Mouse (Mus musculus) lung, embryonic 15.5 days (tissue): ENCODE results near the gene Sh3d21. TPM values are rescaled to one million over a fixed set of nuclear protein-coding genes. Genes with fewer than 3 reads are reported as not detected.

Source experiments
- ATAC-seq: fragments of 200-750 bp; cut with Nextera tagmentation; 2 replicates; pipeline ENCODE4 v1.8.0; 2017; ENCODE audit warnings: moderate number of reproducible peaks, borderline replicate concordance; ENCODE audit not compliant: low FRiP score, low TSS enrichment; ENCODE audit errors: extremely low read depth
- H3K27ac ChIP-seq: fragments of 300-500 bp; sonication (generic); 2 replicates; pipeline ENCODE4 v1.5.1; 2015; ENCODE audit warnings: moderate library complexity, mild to moderate bottlenecking, inconsistent platforms
- H3K27me3 ChIP-seq: fragments of 300-500 bp; sonication (generic); 2 replicates; pipeline ENCODE4 v1.6.1; 2015; ENCODE audit warnings: inconsistent platforms
- H3K36me3 ChIP-seq: fragments of 300-500 bp; sonication (generic); 2 replicates; pipeline ENCODE4 v1.6.1; 2015; ENCODE audit warnings: inconsistent platforms
- H3K4me1 ChIP-seq: fragments of 300-500 bp; sonication (generic); 2 replicates; pipeline ENCODE4 v1.6.1; 2015; ENCODE audit warnings: inconsistent platforms
- H3K4me2 ChIP-seq: fragments of 300-500 bp; sonication (generic); 2 replicates; pipeline ENCODE4 v1.6.1; 2015; ENCODE audit warnings: inconsistent platforms, mild to moderate bottlenecking, moderate library complexity
- H3K4me3 ChIP-seq: fragments of 300-500 bp; sonication (generic); 2 replicates; pipeline ENCODE4 v1.5.1; 2015; ENCODE audit warnings: mild to moderate bottlenecking, inconsistent platforms
- H3K9ac ChIP-seq: fragments of 300-500 bp; sonication (generic); 2 replicates; pipeline ENCODE4 v1.6.1; 2015; ENCODE audit warnings: inconsistent platforms
- H3K9me3 ChIP-seq: fragments of 300-500 bp; sonication (generic); 2 replicates; pipeline ENCODE4 v1.6.1; 2016; ENCODE audit warnings: inconsistent platforms
- WGBS: fragments of 180-500 bp; shearing (Covaris S2); methylation state at CpG from one replicate; pipeline ENCODE4 v1.1.7; 2015; 5-methylcytosine and 5-hydroxymethylcytosine counted together
- polyA plus RNA-seq: library from polyadenylated mRNA; unstranded; fragments of >200 nt; fragmentation: Nextera tagmentation; extraction: Ambion mirVana; gene quantifications from 2 replicates; pipeline ENCODE4 v1.2.1, GENCODE M21; 2015

Gene Sh3d21
- polyA plus RNA-seq, 1 experiment from 2014 or later = 9.4 TPM

DNA sequence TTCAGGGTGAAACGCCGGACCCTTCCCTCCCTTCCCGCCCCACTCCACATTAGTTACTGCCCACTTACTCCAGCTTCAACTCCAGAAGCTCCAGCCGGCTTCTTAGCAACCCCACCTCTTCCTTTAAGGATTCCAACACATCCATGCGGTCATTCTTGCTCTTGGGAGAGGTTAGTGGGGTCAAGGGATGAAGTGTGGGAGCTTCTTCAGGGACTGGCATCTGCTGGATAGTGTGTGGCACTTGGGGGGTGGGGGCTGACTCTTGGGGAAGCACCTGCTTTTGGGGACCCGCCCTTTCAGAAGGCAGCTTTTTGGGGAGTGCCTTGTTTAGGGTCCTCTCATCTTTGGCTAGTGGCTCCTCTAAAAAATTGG is 12.4 kb downstream of the Sh3d21 start:
- no peak for ATAC-seq
- Histone ChIP-seq H3K9ac (peak overlapping the region; percentile 20; the same call in 1 of the 2 replicates), H3K4me2 (peak overlapping the region; percentile 60), H3K27me3 (no peaks in the 10 kb centered on the region), H3K27ac (peak overlapping the region; percentile 98), H3K4me1 (peaks cover 67% of the 10 kb centered on the region), H3K4me3 (peak overlapping the region; percentile 47), H3K36me3 (peaks cover 19% of the 10 kb centered on the region; the same call in 1 of the 2 replicates), H3K9me3 (no peaks in the 10 kb centered on the region)
- WGBS = 36% methylated on average over 6 of the region's 6 CpGs

DNA sequence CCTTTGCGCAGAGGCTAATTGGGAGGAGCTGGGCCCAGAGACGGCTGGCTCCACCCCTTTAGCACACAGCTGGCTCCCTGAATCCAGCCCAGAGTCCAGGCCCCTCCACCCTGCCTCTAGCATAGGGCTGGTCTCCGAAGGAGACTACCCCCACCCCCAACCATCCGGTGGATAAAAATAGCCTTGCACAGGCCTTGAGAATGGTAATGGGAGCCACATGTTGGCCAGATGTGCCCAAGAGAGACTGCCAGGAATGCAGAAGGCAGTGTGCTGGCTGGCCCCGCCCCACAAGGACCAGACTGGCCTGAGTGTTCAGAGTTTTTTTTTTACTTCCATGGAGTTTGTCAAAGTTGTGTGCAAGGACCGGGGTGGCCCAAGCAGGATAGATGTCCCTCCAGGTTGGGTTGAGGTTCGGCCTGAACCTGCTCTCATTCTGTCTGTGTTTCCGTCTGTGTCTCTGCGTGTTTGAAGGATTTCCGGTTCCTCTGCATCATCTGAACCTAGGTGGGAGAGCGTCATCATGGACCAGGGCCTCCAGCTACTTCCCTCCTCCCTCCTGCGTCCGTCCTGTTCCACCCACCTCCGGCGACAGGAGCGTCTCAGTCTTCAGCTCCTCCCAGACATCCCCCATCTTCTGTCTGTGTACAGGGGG is 12.9 kb downstream of the Sh3d21 start:
- ATAC-seq = peak; percentile 82
- Histone ChIP-seq H3K4me2 (peak overlapping the region; percentile 60), H3K27me3 (no peaks in the 10 kb centered on the region), H3K36me3 (peaks cover 19% of the 10 kb centered on the region; the same call in 1 of the 2 replicates), H3K4me3 (peak overlapping the region; percentile 47), H3K9me3 (no peaks in the 10 kb centered on the region), H3K4me1 (peaks cover 67% of the 10 kb centered on the region), H3K9ac (peak overlapping the region; percentile 20; the same call in 1 of the 2 replicates), H3K27ac (peak overlapping the region; percentile 98)
- 21% methylated on average over 16 of the region's 16 CpGs for WGBS

DNA sequence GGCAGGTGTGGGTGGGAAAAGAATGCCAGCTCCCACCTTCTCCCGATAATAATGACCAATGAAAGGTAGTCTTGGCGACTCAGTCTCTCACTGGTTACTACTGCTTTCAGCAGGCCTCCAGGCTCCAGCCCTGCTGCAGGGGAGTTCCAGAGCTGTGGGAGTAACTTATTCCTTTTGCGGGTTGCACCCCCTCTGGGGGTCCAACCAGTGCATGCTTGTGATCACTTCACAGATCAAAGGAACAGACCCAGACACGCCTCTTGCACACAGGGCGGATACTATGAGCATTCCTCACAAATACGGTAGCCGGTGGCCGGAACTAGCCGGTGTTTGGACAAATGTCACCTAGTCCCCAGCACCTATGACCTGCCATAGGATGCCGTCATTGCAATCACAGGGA is 13.5 kb downstream of the Sh3d21 start:
- H3K4me3 ChIP-seq = peak overlapping the region; percentile 47
- ATAC-seq = no peak
- H3K4me2 ChIP-seq = peak overlapping the region; percentile 60
- H3K9me3 ChIP-seq = no peaks in the 10 kb centered on the region
- H3K36me3 ChIP-seq = peaks cover 19% of the 10 kb centered on the region; the same call in 1 of the 2 replicates
- no peaks in the 10 kb centered on the region for H3K27me3 ChIP-seq
- H3K9ac ChIP-seq = peak overlapping the region; percentile 63
- 13% methylated on average over 10 of the region's 10 CpGs for WGBS
- peak overlapping the region; percentile 98 for H3K27ac ChIP-seq
- H3K4me1 ChIP-seq = peaks cover 65% of the 10 kb centered on the region

DNA sequence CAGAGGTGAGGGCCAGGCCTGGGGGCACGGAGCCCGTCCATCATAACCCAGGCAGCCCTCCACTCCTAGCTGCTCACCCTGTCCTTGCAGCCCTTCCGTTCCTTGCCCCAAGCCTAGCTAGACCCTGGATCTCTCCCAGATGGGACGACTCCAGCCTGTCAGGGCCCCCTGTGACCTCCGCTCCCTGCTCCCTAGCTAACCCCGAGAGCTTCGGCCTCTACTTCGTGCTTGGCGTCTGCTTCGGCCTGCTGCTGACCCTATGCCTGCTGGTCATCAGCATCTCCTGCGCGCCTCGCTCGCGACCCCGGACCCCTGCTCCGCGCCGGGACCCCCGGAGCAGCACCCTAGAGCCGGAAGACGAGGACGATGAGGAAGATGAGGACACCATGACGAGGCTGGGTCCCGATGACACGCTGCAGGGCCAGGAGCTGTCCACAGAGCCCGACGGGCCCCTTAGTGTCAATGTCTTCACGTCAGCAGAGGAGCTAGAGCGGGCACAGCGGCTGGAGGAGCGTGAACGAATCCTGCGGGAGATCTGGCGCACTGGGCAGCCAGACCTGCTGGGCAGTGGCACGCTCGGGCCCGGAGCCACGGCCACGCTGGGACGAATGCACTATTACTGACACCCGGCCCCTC is 14.1 kb downstream of the Sh3d21 start:
- H3K9ac ChIP-seq = peak overlapping the region; percentile 63
- no peaks in the 10 kb centered on the region for H3K9me3 ChIP-seq
- no peaks in the 10 kb centered on the region for H3K27me3 ChIP-seq
- peak overlapping the region; percentile 60 for H3K4me2 ChIP-seq
- WGBS = 14% methylated on average over 42 of the region's 42 CpGs
- H3K27ac ChIP-seq = peak overlapping the region; percentile 98
- H3K36me3 ChIP-seq = peaks cover 19% of the 10 kb centered on the region; the same call in 1 of the 2 replicates
- peak overlapping the region; percentile 47 for H3K4me3 ChIP-seq
- H3K4me1 ChIP-seq = peaks cover 64% of the 10 kb centered on the region
- ATAC-seq = 0 out of 2 replicates have a peak, but pooled peaks have one; percentile 0

DNA sequence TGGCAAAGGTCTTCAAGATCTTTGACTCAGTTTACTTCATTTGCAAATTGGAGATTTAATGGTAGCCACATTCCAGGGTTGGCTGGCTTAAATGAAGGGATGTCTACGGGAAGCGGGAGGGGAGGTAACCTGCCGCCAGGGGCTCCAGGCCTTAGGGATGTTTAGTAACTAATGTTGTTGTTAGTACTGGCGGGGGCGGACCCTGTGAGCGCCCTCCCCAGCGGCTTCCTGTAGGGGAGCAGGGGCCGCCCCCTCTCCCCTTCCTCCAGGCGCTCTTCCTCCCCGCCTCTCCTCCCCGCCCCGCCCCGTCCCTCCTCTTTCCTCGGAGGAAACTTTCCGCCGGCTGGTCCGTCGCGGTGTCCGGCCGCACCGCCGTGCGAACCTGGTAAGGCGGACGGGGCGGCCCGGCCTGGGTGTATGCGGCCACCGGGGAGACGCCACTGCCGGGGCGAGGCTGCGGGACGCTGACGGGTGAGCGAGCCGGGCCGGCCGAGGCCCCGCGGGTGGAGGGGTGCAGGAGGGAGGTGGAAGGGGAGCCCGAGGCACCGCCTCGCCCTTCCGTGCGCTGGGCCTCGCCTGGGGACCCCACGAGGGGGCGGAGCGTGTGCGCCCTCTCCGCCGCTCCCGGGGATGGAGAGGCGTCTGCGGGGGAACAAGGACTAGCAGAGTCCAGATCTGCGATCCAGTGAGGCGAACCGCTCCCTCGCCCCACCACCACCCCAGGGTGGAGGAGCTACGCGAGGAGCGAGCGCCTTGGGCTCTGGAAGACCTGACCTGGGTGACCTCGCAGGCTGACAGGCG is 14.9 kb downstream of the Sh3d21 start:
- Histone ChIP-seq H3K27me3 (no peaks in the 10 kb centered on the region), H3K36me3 (peaks cover 19% of the 10 kb centered on the region; the same call in 1 of the 2 replicates), H3K4me3 (peak overlapping the region; percentile 47), H3K9me3 (no peaks in the 10 kb centered on the region), H3K4me2 (peak overlapping the region; percentile 60), H3K27ac (peak overlapping the region; percentile 98), H3K4me1 (peaks cover 64% of the 10 kb centered on the region), H3K9ac (peak overlapping the region; percentile 63)
- WGBS = under 1% methylated on average over 64 of the region's 67 CpGs
- peak; percentile 82 for ATAC-seq

DNA sequence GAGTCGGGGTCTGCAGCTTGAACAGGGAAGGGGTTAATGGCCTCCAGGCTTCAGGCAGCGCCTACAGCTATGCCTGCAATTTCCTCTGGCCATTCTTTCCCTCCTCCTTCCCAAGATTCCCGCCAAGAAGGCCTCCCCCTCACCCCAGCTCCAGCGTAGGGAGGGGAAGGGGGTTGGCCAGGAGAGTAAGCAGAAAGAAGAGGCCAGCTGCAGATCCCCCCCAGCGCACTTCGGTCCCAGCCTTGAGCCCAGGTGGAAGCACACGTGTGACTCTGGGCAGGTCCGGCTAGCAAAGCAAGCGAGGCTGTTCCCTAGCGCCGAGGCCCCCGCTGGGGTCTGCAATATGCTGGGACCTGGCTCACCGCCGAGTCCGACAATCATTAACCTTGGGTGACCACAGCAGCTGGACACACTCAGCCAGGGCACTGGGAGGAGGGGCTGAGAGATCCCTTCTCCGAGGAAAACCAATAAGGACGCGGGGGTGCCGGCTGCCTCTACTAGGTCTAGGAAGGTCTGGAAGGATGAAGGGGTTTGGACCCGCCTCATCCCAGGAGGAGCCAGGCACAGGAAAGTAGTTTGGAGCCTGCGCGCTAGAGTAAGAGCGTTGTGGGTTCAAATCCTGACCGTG is 15.6 kb downstream of the Sh3d21 start, which contains the start of gene Eva1b:
Gene Eva1b (plus strand): TSS at position 212 of the 628 bp plus-strand sequence.
- H3K27ac ChIP-seq = peak within 1 kb of the TSS; percentile 98
- under 1% methylated on average over 23 of the region's 24 CpGs for WGBS
- peak within 1 kb of the TSS; percentile 63 for H3K9ac ChIP-seq
- H3K4me1 ChIP-seq = peaks cover 64% of the 10 kb centered on the region
- peak within 1 kb of the TSS; percentile 60 for H3K4me2 ChIP-seq
- H3K9me3 ChIP-seq = no peaks in the 10 kb centered on the region
- H3K27me3 ChIP-seq = no peaks in the 10 kb centered on the region
- H3K4me3 ChIP-seq = peak within 1 kb of the TSS; percentile 47
- peaks cover 16% of the 10 kb centered on the region; the same call in 1 of the 2 replicates for H3K36me3 ChIP-seq
- peak; percentile 85 for ATAC-seq

DNA sequence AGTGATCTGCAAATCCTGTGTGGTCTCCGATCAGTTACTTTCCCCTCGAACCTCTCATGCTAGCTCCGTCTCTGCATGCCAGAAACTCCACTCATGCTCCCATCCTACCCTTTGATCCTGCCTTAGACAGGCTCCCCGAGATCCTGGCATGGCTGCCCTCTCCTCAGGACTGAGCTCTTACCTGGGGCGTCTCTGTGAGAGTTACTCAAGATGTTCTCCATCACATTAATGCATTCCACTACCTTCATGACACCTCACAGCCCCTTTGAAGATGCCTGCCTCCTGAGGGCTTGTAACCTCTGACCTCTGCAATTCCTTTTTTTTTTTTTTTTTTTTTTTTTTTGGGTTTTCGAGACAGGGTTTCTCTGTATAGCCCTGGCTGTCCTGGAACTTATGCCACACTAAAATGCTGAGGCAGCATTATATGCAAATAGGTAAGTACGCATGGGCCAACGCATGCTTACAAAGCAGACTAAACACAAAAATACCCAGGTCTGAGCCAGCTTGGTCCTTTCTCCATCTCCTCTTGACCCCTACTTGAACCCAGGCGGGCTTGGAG is 16.2 kb downstream of the Sh3d21 start:
- peak overlapping the region; percentile 98 for H3K27ac ChIP-seq
- WGBS = 15% methylated on average over 9 of the region's 9 CpGs
- 0 out of 2 replicates have a peak overlapping the region, but pooled peaks have one; percentile 40 for H3K9ac ChIP-seq
- no peaks in the 10 kb centered on the region for H3K9me3 ChIP-seq
- H3K36me3 ChIP-seq = peaks cover 12% of the 10 kb centered on the region; the same call in 1 of the 2 replicates
- peak overlapping the region; percentile 60 for H3K4me2 ChIP-seq
- no peaks in the 10 kb centered on the region for H3K27me3 ChIP-seq
- peak overlapping the region; percentile 47; the same call in 1 of the 2 replicates for H3K4me3 ChIP-seq
- H3K4me1 ChIP-seq = peaks cover 61% of the 10 kb centered on the region
- ATAC-seq = no peak

DNA sequence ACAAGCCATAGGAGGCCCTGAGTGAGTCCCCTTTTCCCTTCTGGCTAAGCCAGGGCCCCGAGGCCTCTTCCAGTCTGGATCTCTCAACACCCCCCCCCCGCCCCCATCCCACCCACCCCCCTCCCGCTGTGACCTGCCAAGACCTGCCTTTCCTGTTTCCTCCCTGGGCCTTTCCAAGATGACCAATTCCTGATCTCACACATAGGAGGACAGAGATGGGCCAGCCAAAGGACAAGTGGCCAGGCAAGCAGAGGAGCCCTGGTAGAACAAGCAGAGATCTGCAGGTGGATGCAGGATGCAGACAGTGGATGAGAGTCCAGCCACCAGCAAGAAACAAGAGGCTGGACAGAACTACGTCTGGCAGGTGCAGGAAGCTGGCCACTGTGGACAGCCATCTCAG is 17.9 kb downstream of the Sh3d21 start:
- peaks cover 3% of the 10 kb centered on the region for H3K36me3 ChIP-seq
- no peak overlapping the region for H3K4me2 ChIP-seq
- no peaks in the 10 kb centered on the region for H3K27me3 ChIP-seq
- no peak overlapping the region for H3K4me3 ChIP-seq
- no peak for ATAC-seq
- H3K9me3 ChIP-seq = no peaks in the 10 kb centered on the region
- WGBS = 26% methylated on average over 4 of the region's 4 CpGs
- H3K9ac ChIP-seq = no peak overlapping the region
- peaks cover 50% of the 10 kb centered on the region for H3K4me1 ChIP-seq
- no peak overlapping the region for H3K27ac ChIP-seq

DNA sequence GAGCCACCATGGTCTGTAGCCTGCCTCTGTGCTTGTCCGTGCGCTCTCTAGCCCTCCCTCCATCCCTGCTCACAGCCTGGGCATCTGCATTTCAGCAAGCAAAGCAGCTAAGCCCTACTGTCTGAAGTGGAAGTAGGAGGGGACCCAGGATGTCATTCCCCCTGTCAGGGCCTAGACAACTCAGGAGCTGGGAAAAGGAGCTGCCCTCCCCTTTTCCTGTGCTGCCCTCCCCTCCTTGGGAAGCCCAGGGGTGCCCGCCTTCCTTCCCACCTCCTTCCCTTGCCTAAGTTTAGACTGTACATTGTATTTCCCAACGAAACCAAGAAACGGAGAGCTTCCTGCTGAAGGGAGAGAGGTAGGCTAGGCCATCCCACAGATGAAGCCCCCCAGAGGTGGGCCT is 22.3 kb downstream of the Sh3d21 start:
- peaks cover 19% of the 10 kb centered on the region for H3K4me1 ChIP-seq
- H3K27ac ChIP-seq = peak overlapping the region; percentile 41
- peaks cover 43% of the 10 kb centered on the region for H3K36me3 ChIP-seq
- no peak overlapping the region for H3K9ac ChIP-seq
- no peaks in the 10 kb centered on the region for H3K9me3 ChIP-seq
- H3K4me2 ChIP-seq = no peak overlapping the region
- H3K4me3 ChIP-seq = no peak overlapping the region
- no peak for ATAC-seq
- 60% methylated on average over 4 of the region's 5 CpGs for WGBS
- H3K27me3 ChIP-seq = no peaks in the 10 kb centered on the region

DNA sequence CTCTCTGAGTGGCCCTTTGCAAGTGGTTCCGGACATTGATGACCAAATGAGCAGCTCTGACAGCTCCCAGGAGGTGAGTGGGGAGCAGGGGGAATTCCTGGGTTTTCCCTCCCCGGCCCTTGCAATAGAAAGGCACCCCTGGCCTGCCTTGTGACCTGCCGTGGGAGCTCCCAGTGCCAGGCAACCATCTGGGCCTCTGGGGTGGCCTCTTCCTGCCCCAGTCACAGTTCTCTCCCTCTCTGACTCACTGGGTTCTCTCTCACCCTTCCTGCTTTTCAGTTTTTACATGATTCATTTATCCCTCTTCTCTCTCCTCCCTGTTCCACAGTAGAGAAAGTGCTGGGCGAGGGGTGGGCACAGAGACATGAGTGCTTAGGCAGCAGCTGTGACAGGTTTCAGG is 25.5 kb downstream of the Sh3d21 start:
- H3K4me3 ChIP-seq = no peak overlapping the region
- no peak overlapping the region for H3K9ac ChIP-seq
- no peak for ATAC-seq
- peaks cover 28% of the 10 kb centered on the region for H3K4me1 ChIP-seq
- H3K27me3 ChIP-seq = no peaks in the 10 kb centered on the region
- H3K9me3 ChIP-seq = no peaks in the 10 kb centered on the region
- H3K36me3 ChIP-seq = peaks cover 56% of the 10 kb centered on the region
- no peak overlapping the region for H3K27ac ChIP-seq
- WGBS = 86% methylated on average over 4 of the region's 4 CpGs
- H3K4me2 ChIP-seq = no peak overlapping the region

DNA sequence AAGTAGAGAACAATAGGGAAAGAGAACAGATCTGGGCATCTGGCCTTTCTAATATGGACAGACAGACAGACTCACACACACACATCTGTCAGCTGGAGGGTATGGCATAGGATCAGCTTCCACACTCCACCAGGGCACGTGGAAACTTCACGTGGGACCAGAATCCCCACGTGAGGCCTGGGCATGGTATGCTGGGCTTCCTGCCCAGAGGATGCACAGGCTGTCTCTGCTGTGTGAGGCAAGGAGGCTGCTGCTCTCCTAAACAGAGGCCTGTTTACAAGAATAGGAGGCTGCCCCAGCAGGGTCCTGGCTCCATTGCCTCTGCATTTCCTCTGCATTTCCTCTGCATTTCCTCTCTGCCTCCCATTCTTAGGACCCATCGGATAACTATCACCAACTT is 28.7 kb downstream of the Sh3d21 start:
- Histone ChIP-seq H3K4me1 (peaks cover 51% of the 10 kb centered on the region), H3K9ac (no peak overlapping the region), H3K36me3 (peaks cover 48% of the 10 kb centered on the region), H3K4me3 (no peak overlapping the region), H3K27me3 (no peaks in the 10 kb centered on the region), H3K9me3 (no peaks in the 10 kb centered on the region), H3K4me2 (no peak overlapping the region), H3K27ac (peak overlapping the region; percentile 96; the same call in 1 of the 2 replicates)
- 67% methylated on average over 4 of the region's 4 CpGs for WGBS
- no peak for ATAC-seq
